Mouse (Mus musculus) C2C12 (cell line): Measurements from ENCODE around the gene Cfap161. TPM values are rescaled to one million over a fixed set of nuclear protein-coding genes. Genes with fewer than 3 reads are reported as not detected.
A peak's percentile ranks its signal among the peaks of the same experiment; 100 is the strongest.

Experiments used
- H3K27me3 ChIP-seq: one replicate; pipeline ENCODE4 v1.6.1; 2011; ENCODE audit not compliant: control insufficient read depth, insufficient read depth, insufficient read length
- H3K36me3 ChIP-seq: one replicate; pipeline ENCODE4 v1.6.1; 2011; ENCODE audit not compliant: control insufficient read depth, insufficient read depth
- H3K4me3 ChIP-seq: one replicate; pipeline ENCODE4 v1.5.1; 2011; ENCODE audit warnings: mild to moderate bottlenecking, control low read depth; ENCODE audit not compliant: poor library complexity, insufficient read depth, severe bottlenecking
- H3K79me2 ChIP-seq: one replicate; pipeline ENCODE4 v1.6.1; 2011; ENCODE audit not compliant: control insufficient read depth, insufficient read depth
- H3K79me3 ChIP-seq: one replicate; pipeline ENCODE4 v1.6.1; 2011; ENCODE audit warnings: low read depth, control low read depth
- H3ac ChIP-seq: one replicate; pipeline ENCODE3; 2011; ENCODE audit warnings: low read depth; ENCODE audit not compliant: control insufficient read depth, insufficient read length
- CEBPB ChIP-seq: IDR thresholded peaks from one replicate; pipeline ENCODE4 v1.6.1; 2011; ENCODE audit warnings: low read depth, mild to moderate bottlenecking, control low read depth, moderate library complexity
- CTCF ChIP-seq: IDR thresholded peaks from one replicate; pipeline ENCODE4 v1.5.1; 2011; ENCODE audit not compliant: control insufficient read depth, insufficient read depth, insufficient read length
- FOSL1 ChIP-seq: IDR thresholded peaks from one replicate; pipeline ENCODE4 v1.8.0; 2011; ENCODE audit warnings: mild to moderate bottlenecking, low read length; ENCODE audit not compliant: poor library complexity, insufficient read depth, severe bottlenecking
- MAX ChIP-seq: IDR thresholded peaks from one replicate; pipeline ENCODE4 v1.6.1; 2011; ENCODE audit warnings: mild to moderate bottlenecking, control low read depth
- MYOD1 ChIP-seq: IDR thresholded peaks from one replicate; pipeline ENCODE4 v1.6.1; 2011; ENCODE audit warnings: low read depth; ENCODE audit not compliant: control insufficient read depth, insufficient read length
- MYOG ChIP-seq: IDR thresholded peaks from one replicate; pipeline ENCODE4 v1.6.1; 2011; ENCODE audit not compliant: control insufficient read depth, insufficient read length; ENCODE audit errors: extremely low read depth
- USF1 ChIP-seq: IDR thresholded peaks from one replicate; pipeline ENCODE4 v1.6.1; 2011; ENCODE audit warnings: low read depth, mild to moderate bottlenecking, control low read depth, moderate library complexity
- polyA plus RNA-seq: library from polyadenylated mRNA; unstranded; fragments of >200 nt; fragmentation: generic; extraction: Trizol; gene quantifications from one replicate; pipeline ENCODE4 v1.2.1, GENCODE M21; 2012; ENCODE audit warnings: missing spikeins

The Cfap161 gene
- polyA plus RNA-seq, 1 experiment, result not detected

DNA sequence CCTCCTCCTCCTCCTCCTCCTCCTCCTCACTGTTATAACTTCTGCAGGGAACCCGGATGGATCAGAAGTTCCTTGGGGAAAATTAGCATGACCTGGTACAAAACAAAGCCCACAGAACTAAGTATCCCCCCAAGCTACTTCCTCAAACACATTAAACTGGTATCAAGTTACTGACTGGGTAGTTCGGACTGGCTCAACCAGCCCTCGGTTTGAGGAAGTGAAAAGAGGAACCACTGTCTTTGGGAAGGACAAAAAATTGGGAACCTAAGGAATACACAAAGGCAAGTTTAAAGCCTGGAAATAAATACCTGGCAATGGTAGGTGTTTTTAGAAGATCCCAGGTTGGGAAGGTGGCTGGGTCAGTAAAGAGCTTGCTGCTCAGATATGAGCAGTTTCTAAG is 15.0 kb upstream of the Cfap161 start:
- no peaks in the 10 kb centered on the region for H3K36me3 ChIP-seq
- no peaks in the 10 kb centered on the region for H3K79me2 ChIP-seq
- no peaks in the 10 kb centered on the region for H3K79me3 ChIP-seq
- no peaks in the 10 kb centered on the region for H3K27me3 ChIP-seq
- TF ChIP-seq FOSL1, result no peak
- no peak for TF ChIP-seq MAX
- no peak for TF ChIP-seq USF1
- no peak for TF ChIP-seq CEBPB
- no peak for TF ChIP-seq MYOG
- no peak for TF ChIP-seq CTCF
- H3ac ChIP-seq, result no peak overlapping the region
- H3K4me3 ChIP-seq, result no peak overlapping the region

DNA sequence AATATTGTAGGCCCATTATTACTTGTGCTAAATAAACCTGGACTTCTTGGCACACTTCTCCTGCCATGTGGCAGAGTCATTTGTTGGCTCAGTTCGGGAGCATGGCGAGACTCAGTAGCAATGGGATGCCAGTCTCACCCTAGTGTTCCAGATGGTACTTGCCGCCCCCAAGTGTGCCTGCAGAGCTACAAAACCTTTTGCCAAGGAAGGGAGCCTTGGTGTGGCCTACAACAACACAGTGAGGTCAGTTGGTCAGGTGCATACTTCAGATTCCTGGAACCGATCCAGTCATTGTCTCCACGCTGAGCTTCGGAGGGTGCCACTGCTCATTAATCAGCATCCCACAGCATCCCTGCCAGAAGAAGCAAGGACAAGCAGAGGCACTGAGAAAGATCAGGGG is 14.4 kb upstream of the Cfap161 start:
- H3ac ChIP-seq, result no peak overlapping the region

DNA sequence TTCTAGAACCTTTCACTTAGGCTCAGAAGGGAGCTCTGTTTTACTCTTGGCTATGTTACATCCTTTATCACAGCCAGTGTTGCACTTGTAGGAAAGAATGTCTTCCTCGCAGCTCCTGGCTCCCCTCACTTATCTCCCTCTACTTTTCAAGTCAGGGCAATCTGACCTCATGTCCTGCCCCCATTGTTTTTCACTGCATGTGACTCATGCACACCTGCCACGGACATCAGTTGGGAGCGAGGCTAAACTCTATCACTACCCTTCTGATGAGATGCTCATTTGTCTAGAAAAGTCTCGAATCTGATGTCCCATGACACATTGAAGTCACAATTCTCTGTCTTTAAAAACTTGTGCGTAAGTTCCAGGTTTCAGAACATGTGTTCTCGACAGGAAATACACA is 12.3 kb upstream of the Cfap161 start:
- Histone ChIP-seq H3ac (no peak overlapping the region), H3K79me2 (no peaks in the 10 kb centered on the region)

More for the DNA sequence above, 14.4 kb upstream of the Cfap161 start:
- no peak overlapping the region for H3K4me3 ChIP-seq
- H3K79me2 ChIP-seq, result no peaks in the 10 kb centered on the region
- H3K36me3 ChIP-seq, result no peaks in the 10 kb centered on the region
- TF ChIP-seq CTCF, result no peak
- peak; percentile 19 for TF ChIP-seq MAX
- H3K79me3 ChIP-seq, result no peaks in the 10 kb centered on the region
- no peaks in the 10 kb centered on the region for H3K27me3 ChIP-seq

DNA sequence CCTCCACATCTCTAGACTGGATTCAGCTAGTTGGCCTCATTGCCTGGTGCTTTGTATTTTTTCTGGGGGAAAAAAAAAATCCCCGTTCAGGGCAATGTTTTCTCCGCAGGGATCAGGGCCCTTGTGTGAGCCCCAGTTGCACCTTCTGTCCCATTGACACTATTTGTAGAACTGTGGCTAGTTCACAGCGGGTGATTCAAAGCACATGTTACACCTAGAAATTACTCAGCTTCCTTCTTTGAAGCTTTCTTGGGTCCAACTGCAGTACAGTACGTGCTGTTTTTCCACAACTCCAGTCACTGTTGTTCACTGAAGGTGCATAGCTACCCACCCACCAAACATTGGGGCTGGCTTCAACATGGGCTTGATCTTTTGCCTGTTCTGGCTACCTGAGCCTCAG is 9.1 kb upstream of the Cfap161 start:
- TF ChIP-seq CTCF, result no peak
- TF ChIP-seq MYOG, result no peak
- TF ChIP-seq FOSL1, result no peak
- TF ChIP-seq MAX, result no peak
- no peak for TF ChIP-seq CEBPB
- no peak for TF ChIP-seq MYOD1
- TF ChIP-seq USF1, result no peak
- Histone ChIP-seq H3ac (no peak overlapping the region), H3K36me3 (no peaks in the 10 kb centered on the region), H3K4me3 (no peak overlapping the region), H3K79me3 (no peaks in the 10 kb centered on the region), H3K79me2 (no peaks in the 10 kb centered on the region), H3K27me3 (no peaks in the 10 kb centered on the region)

More for the DNA sequence above, 12.3 kb upstream of the Cfap161 start:
- Histone ChIP-seq H3K4me3 (no peak overlapping the region), H3K27me3 (no peaks in the 10 kb centered on the region), H3K36me3 (no peaks in the 10 kb centered on the region), H3K79me3 (no peaks in the 10 kb centered on the region)
- TF ChIP-seq MYOD1 (peak; percentile 87), MAX (no peak)

- Histone ChIP-seq H3K4me3 (no peak overlapping the region), H3K79me3 (no peaks in the 10 kb centered on the region), H3K36me3 (no peaks in the 10 kb centered on the region), H3ac (no peak overlapping the region), H3K27me3 (no peaks in the 10 kb centered on the region), H3K79me2 (no peaks in the 10 kb centered on the region)
- TF ChIP-seq FOSL1 (no peak), CTCF (no peak), MYOG (no peak), USF1 (no peak), CEBPB (no peak), MYOD1 (no peak), MAX (no peak)
Observed at GRCm38 (mm10) chr7:83802509-83802908, 7.8 kb upstream of the Cfap161 start.

DNA sequence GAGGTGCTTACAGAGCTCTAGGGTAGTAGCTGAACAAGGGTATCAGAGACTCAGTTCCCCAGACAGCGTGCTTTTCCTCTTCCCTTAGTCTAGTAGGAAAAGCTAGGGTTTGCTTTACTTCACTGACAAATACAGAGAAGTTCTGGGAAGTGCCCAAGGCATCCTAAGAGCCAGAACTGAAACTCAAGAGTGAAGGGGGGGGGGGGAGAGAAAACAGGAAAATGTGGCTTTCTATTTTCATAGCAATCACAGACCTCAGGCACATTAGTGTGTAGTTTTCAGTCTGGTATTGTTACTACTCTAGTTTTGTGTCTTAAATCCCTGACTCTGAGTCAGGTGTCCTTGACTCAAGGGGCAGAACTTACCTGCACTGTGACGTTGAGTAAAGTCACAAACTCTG is 7.3 kb upstream of the Cfap161 start:
- Histone ChIP-seq H3ac (no peak overlapping the region), H3K36me3 (no peaks in the 10 kb centered on the region)
- no peak for TF ChIP-seq CTCF
- TF ChIP-seq MYOD1, result no peak
- TF ChIP-seq USF1, result no peak
- TF ChIP-seq MYOG, result no peak
- no peak for TF ChIP-seq MAX
- TF ChIP-seq CEBPB, result no peak
- no peak for TF ChIP-seq FOSL1

More for the DNA sequence above, 7.3 kb upstream of the Cfap161 start:
- no peaks in the 10 kb centered on the region for H3K27me3 ChIP-seq
- no peaks in the 10 kb centered on the region for H3K79me2 ChIP-seq
- no peak overlapping the region for H3K4me3 ChIP-seq
- H3K79me3 ChIP-seq, result no peaks in the 10 kb centered on the region
